9 mouse cellular contexts compared by ENCODE assay signal in the genomic region with DNA sequence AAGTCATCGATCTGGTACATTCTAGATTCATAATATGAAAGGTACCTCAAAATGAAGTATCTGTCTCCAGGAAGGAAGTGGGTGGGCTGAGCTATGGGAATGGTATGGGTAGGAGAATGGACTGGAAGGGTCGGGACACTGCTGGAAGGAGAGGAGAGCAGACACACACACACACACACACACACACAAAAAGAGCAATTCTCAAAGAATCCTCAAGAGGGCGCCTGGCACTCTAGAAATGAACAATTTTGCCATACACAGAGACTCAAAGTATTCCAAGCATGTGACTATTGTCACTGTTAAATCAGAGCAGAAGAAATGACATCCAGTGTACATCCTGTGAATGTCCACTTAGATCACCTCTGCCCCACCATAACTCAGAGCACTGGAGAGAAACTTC. TPM values are rescaled to one million over a fixed set of nuclear protein-coding genes. Genes with fewer than 3 reads are reported as not detected.
DNase-seq lines count a peak whose midpoint lies in the region; ATAC-seq lines count a peak whose summit lies in the region.
"Had no signal": no experiment of that assay in that cellular context is flagged by ENCODE, and none has a peak within 500 bp of the region (broad histone marks: within the 10 kb centered on the region; RNA-seq: fewer than 3 reads in every experiment).

No protein-coding gene starts in this region.

- no peaks in the 10 kb centered on the region for H3K27me3 ChIP-seq in kidney, embryonic 16.5 days (ENCODE audit: insufficient read depth, low read length)
- no peaks in the 10 kb centered on the region for H3K27me3 ChIP-seq in embryonic facial prominence, embryonic 10.5 days (replicated peaks; ENCODE audit: low read depth, poor library complexity, severe bottlenecking)

- DNase-seq in kidney, adult 18-20 months = peak; percentile 39
- peak; percentile 79 for DNase-seq in Muller cell, postnatal 12 days (ENCODE audit: inconsistent ontology term)
- DNase-seq in embryonic facial prominence, embryonic 10.5 days (ENCODE audit: low spot score) = peak; percentile 59
- DNase-seq in kidney, postnatal 36 days = peak; percentile 43 to 64
- DNase-seq in testis, postnatal 10 days (ENCODE audit: low spot score) = peak; percentile 61
- no peak for DNase-seq in urinary bladder, postnatal 4 days (ENCODE audit: low spot score in 2 of 2)

- H3K4me2 ChIP-seq in kidney, embryonic 16.5 days (replicated peaks; ENCODE audit: low read depth, low read length) = no peak overlapping the region

- no peak for ATAC-seq in kidney, embryonic 16.5 days (ENCODE audit: low FRiP score, low TSS enrichment)
- peak; percentile 72 for ATAC-seq in megakaryocyte progenitor cell, adult 5-6 weeks (replicated peaks; ENCODE audit: poor library complexity)

- no peak overlapping the region for H3K27ac ChIP-seq in kidney, embryonic 16.5 days (ENCODE audit: low read length)
- no peak overlapping the region for H3K27ac ChIP-seq in embryonic facial prominence, embryonic 10.5 days (replicated peaks)
- H3K27ac ChIP-seq: macrophage had no signal

- H3K4me1 ChIP-seq in kidney, embryonic 16.5 days (ENCODE audit: insufficient read depth, low read length) = no peaks in the 10 kb centered on the region
- H3K4me1 ChIP-seq in embryonic facial prominence, embryonic 10.5 days = peaks cover 10% of the 10 kb centered on the region; the same call in 1 of the 2 replicates

- WGBS in kidney, embryonic 16.5 days = 33% methylated on average over 3 of the region's 3 CpGs
- 31% methylated on average over 3 of the region's 3 CpGs for WGBS in embryonic facial prominence, embryonic 10.5 days

- 0 out of 2 replicates have a peak, but pooled peaks cover 3% of the 10 kb centered on the region for H3K36me3 ChIP-seq in kidney, embryonic 16.5 days (ENCODE audit: insufficient read depth, low read length)
- H3K36me3 ChIP-seq in embryonic facial prominence, embryonic 10.5 days (replicated peaks) = peaks cover 8% of the 10 kb centered on the region

- no peak overlapping the region for H3K9ac ChIP-seq in kidney, embryonic 16.5 days (replicated peaks; ENCODE audit: low read length)

- no peak overlapping the region for H3K4me3 ChIP-seq in kidney, embryonic 16.5 days (ENCODE audit: low read length)
- H3K4me3 ChIP-seq in embryonic facial prominence, embryonic 10.5 days = no peak overlapping the region

- no peaks in the 10 kb centered on the region for H3K9me3 ChIP-seq in kidney, embryonic 16.5 days (ENCODE audit: low read length)
- no peaks in the 10 kb centered on the region for H3K9me3 ChIP-seq in embryonic facial prominence, embryonic 10.5 days

RNA-seq across cellular contexts. Expression of gene Osbpl7, which starts 22.1 kb away (rescaled TPM):
- polyA plus RNA-seq in kidney, embryonic 16.5 days (2015; fragmentation: Nextera tagmentation; extraction: Ambion mirVana) = 10.2 and 10.4 TPM in 2 replicates
- 9.7 and 10.0 TPM in 2 replicates for polyA plus RNA-seq in embryonic facial prominence, embryonic 10.5 days (2016; fragmentation: Nextera tagmentation; extraction: Ambion mirVana)
- 8.5 and 9.7 TPM in 2 replicates for total RNA-seq in megakaryocyte progenitor cell, adult 5-6 weeks (2015)
- total RNA-seq in megakaryocyte progenitor cell, adult 5-6 weeks (2017) = 8.3 and 10.5 TPM in 2 replicates

RNA-seq across cellular contexts. Expression of gene Mrpl10, which starts 31.2 kb away (rescaled TPM):
- 92.9 and 98.8 TPM in 2 replicates for polyA plus RNA-seq in kidney, embryonic 16.5 days (2015; fragmentation: Nextera tagmentation; extraction: Ambion mirVana)
- polyA plus RNA-seq in embryonic facial prominence, embryonic 10.5 days (2016; fragmentation: Nextera tagmentation; extraction: Ambion mirVana) = 86.6 and 89.9 TPM in 2 replicates
- 32.1 and 34.0 TPM in 2 replicates for total RNA-seq in megakaryocyte progenitor cell, adult 5-6 weeks (2015)
- total RNA-seq in megakaryocyte progenitor cell, adult 5-6 weeks (2017) = 19.7 and 24.5 TPM in 2 replicates

RNA-seq across cellular contexts. Expression of gene Lrrc46, which starts 31.3 kb away (rescaled TPM):
- 1.3 and 1.5 TPM in 2 replicates for polyA plus RNA-seq in kidney, embryonic 16.5 days (2015; fragmentation: Nextera tagmentation; extraction: Ambion mirVana)
- polyA plus RNA-seq in embryonic facial prominence, embryonic 10.5 days (2016; fragmentation: Nextera tagmentation; extraction: Ambion mirVana) = 1.2 TPM in 2 replicates
- total RNA-seq in megakaryocyte progenitor cell, adult 5-6 weeks (2015) = 0.64 and 0.69 TPM in 2 replicates
- not detected in 2 replicates for total RNA-seq in megakaryocyte progenitor cell, adult 5-6 weeks (2017)

RNA-seq across cellular contexts. Expression of gene Tbx21, which starts 42.6 kb away (rescaled TPM):
- polyA plus RNA-seq in kidney, embryonic 16.5 days (2015; fragmentation: Nextera tagmentation; extraction: Ambion mirVana) = 0.14 and 0.24 TPM in 2 replicates
- 0.11 and 0.17 TPM in 2 replicates for polyA plus RNA-seq in embryonic facial prominence, embryonic 10.5 days (2016; fragmentation: Nextera tagmentation; extraction: Ambion mirVana)
- not detected in 2 replicates for total RNA-seq in megakaryocyte progenitor cell, adult 5-6 weeks (2015)
- not detected in 2 replicates for total RNA-seq in megakaryocyte progenitor cell, adult 5-6 weeks (2017)

RNA-seq across cellular contexts. Expression of gene Scrn2, which starts 42.8 kb away (rescaled TPM):
- polyA plus RNA-seq in kidney, embryonic 16.5 days (2015; fragmentation: Nextera tagmentation; extraction: Ambion mirVana) = 45.7 and 50.9 TPM in 2 replicates
- 43.5 and 43.8 TPM in 2 replicates for polyA plus RNA-seq in embryonic facial prominence, embryonic 10.5 days (2016; fragmentation: Nextera tagmentation; extraction: Ambion mirVana)
- total RNA-seq in megakaryocyte progenitor cell, adult 5-6 weeks (2015) = 3.0 and 4.2 TPM in 2 replicates
- 18.3 and 21.1 TPM in 2 replicates for total RNA-seq in megakaryocyte progenitor cell, adult 5-6 weeks (2017)

Comparison
In these comparisons a context has a peak if more than half of its experiments do, and no peak if none do; other contexts are left out.
1. DNase-seq: peak in kidney, adult 18-20 months (single experiment), Muller cell, postnatal 12 days (single experiment), embryonic facial prominence, embryonic 10.5 days (single experiment), kidney, postnatal 36 days (2 of 2) and testis, postnatal 10 days (single experiment); none in urinary bladder, postnatal 4 days (0 of 2).